Mouse (Mus musculus): ENCODE data around the gene Mphosph9.
"Not testable (repeated sequence)": the region's sequence is repeated elsewhere in the genome, so short reads cannot be mapped to it uniquely, and the experiment has no call there.

The Mphosph9 gene

GRCm38 (mm10) chr5:124342897-124343296 is 15.1 kb upstream of the Mphosph9 start:
- no peak for DNase-seq (ENCODE audit: low read depth, low spot score)

- not testable (repeated sequence) for DNase-seq (ENCODE audit: low read depth, low spot score)
Measured at GRCm38 (mm10) chr5:124341753-124342339, 14.1 kb upstream of the Mphosph9 start.

GRCm38 (mm10) chr5:124338791-124339190 is 11.0 kb upstream of the Mphosph9 start:
- no peak for DNase-seq (ENCODE audit: low read depth, low spot score)

DNA sequence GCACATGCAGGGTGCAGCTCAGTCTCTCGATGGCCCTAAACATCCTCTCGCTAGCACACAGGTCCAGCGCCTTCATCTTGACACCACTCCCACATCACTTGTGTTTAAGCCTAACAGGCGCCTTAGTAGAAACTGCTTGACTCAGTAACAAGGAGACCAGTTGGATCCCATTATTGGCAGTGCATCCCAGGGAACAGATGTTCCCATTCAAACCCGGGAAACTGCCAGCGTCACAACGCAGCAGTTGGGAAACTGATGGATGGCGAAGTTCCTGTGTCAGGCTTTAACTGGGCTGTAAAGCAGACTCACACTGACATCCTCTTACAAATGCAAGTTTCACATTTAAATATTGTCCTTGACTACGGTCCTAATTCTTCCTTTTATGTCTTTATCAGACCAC is 10.1 kb upstream of the Mphosph9 start:
- no peak for DNase-seq (ENCODE audit: low read depth, low spot score)

GRCm38 (mm10) chr5:124337103-124337502 is 9.3 kb upstream of the Mphosph9 start:
- no peak for DNase-seq (ENCODE audit: low read depth, low spot score)

- no peak for DNase-seq (ENCODE audit: low read depth, low spot score)
Measured at GRCm38 (mm10) chr5:124334392-124334791, 6.6 kb upstream of the Mphosph9 start.

- no peak for DNase-seq (ENCODE audit: low read depth, low spot score)
Measured at GRCm38 (mm10) chr5:124330086-124330485, 2.3 kb upstream of the Mphosph9 start.

DNA sequence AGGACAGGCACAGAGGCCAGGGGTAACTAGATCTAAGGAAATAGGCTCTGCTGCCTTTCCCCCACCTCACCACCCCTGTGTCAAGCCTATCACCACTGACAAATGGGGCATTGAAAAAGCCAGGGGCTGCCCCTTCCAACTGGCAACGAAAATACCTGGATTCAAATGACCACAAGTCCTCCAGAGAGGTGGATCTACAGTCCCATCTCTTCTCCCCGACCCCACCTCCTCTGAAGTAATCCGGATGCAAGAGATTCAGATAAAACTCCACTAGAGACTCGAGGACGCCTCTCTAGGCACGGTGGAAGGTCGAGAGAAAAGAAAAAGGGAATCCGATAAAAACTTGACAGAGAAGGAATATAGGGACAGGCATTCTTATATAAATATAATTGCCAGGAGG is 943 bp downstream of the Mphosph9 start:
- DNase-seq (ENCODE audit: low read depth, low spot score): no peak

DNA sequence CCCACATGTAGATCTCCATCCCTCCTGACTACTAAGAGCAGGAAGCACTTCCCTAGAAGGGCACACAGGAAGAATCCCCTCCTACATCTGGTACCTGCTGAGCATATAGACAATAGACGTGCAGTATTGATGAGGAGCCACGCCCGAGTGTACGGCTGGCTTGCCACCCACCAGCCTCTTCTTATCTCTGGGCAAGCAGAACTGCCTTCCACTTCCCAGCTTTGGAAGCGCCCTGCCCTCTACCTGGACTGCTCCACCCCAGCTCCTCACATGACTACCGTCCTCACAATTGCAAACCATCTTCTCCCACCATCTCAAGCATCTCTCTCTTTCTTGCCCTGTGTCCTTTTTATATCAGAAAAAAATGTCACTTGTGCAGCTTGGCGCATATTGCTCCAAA is 10.1 kb downstream of the Mphosph9 start:
- DNase-seq (ENCODE audit: low read depth, low spot score): no peak

DNA sequence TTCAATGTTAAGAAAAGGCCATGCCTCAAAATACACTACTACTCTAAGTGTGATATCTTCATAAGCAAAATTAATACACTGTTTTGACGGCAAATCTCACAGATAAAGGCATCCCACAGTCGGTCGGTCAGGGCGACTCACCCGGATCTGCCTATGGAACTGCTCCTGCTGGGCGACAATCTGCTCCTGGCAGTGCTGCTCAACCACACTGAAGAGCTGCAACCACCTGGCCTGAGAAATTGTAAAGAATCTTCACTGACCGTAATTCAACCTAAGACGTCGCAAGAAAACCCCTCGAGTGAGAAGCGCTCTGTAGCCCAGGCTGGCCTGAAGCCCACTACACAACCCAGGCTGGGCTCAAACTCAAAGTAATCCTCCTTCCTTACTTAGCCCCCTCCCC is 11.8 kb downstream of the Mphosph9 start:
- no peak for DNase-seq (ENCODE audit: low read depth, low spot score)

DNA sequence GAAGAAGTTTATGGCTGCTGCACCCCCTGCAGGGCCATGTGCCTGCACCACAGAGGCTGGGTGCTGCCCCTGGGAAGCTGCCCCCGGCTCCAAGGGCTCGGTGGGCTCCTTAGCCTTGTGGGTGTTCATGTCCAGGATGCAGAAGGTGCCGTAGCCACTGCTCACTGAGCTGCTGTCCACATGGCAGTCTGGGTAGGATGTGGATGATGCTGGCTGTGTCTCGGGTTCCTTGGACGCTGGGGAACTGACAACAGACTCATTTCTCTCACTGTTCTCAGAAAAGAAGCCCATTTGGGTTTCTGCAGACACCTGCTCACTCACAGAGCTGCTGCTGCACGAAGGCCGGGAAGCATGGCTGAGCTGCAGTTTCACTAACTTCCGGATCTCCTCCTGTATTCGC is 12.3 kb downstream of the Mphosph9 start:
- no peak for DNase-seq (ENCODE audit: low read depth, low spot score)

- no peak for DNase-seq (ENCODE audit: low read depth, low spot score)
Measured at GRCm38 (mm10) chr5:124310091-124310490, 17.7 kb downstream of the Mphosph9 start.

DNA sequence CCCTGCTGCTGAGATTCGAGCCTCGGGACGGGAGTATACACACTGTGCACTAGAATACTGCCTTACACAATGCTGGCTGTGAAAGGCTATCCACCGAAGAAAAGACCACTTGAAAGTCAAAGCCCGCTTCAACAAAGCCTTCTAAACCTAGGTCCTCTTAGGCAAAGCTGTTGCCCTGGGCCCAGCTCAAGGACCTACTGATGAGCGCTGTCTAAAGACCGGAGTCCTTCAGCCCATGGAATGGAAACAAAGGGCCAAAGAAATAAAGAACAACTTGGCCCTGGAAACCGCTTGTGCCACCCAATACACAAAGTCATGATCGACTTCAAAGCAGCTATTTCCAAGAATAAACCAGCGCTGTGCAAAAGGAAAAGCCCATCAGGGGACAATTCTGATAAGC is 18.6 kb downstream of the Mphosph9 start:
- no peak for DNase-seq (ENCODE audit: low read depth, low spot score)

- not testable (repeated sequence) for DNase-seq (ENCODE audit: low read depth, low spot score)
Measured at GRCm38 (mm10) chr5:124302853-124303252, 24.9 kb downstream of the Mphosph9 start.

DNA sequence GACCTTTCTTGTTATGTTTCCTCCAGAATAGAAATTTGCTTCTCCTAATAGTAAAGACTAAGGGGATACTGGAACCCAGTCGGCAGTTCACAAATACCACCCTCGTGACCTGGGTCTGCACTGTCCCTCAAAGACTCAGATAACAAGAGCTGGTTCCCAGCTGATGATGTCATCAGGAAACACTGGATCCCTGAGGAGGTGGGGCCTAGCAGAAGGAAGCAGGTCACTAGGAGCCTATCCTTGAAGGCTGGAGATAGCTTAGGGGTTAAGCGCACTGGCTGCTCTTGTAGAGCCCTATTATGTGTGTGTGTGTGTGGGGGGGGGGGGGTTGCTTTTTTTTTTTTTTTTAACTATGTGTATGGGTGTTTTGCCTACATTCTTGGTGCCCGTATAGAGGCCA is 27.6 kb downstream of the Mphosph9 start:
- peak; percentile 28 for DNase-seq (ENCODE audit: low read depth, low spot score)

GRCm38 (mm10) chr5:124299307-124299706 is 28.5 kb downstream of the Mphosph9 start:
- peak; percentile 44 for DNase-seq (ENCODE audit: low read depth, low spot score)

DNA sequence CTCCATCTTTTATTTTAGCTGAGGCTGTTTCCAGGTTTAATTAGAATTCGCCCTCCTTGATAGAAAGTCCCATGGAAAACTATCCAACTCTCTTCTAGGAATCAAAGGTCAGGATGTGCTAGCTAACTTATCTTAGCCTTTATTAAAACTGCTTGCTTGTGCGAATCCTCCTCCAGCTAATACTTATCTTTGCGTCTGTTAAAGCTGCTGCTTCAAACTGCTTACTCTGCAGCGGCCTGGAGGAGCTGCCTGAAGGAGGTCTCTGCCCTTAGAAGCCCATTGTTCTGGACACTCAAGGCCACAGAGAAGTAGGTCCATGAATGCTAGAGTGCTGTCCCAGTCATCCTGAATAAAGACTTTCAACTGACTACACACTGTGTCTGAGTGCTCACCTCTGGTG is 31.3 kb downstream of the Mphosph9 start:
- DNase-seq (ENCODE audit: low read depth, low spot score): no peak

- no peak for DNase-seq (ENCODE audit: low read depth, low spot score)
Measured at GRCm38 (mm10) chr5:124293967-124294366, 33.8 kb downstream of the Mphosph9 start.

- no peak for DNase-seq (ENCODE audit: low read depth, low spot score)
Measured at GRCm38 (mm10) chr5:124290216-124290615, 37.6 kb downstream of the Mphosph9 start.

GRCm38 (mm10) chr5:124287616-124288247 is 40.0 kb downstream of the Mphosph9 start:
- DNase-seq (ENCODE audit: low read depth, low spot score): peak; percentile 25

DNA sequence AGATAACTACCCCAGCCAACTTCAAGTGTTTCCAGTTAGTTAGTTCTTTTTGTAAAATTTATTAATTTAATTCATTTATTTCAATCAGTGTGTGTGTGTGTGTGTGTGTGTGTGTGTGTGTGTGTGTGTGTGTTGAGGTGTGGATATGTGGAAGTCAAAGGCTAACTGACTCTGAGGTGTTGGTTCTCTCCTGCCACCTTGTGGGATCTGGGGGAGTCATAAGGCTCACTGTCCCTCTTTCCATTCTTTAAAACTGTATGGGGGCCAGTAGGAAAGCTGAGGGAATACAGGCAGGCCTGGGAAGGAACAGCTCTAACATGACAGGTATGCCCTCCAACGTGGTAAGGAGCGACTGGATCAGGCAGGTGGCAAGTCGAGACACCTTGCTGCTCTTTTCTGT is 43.4 kb downstream of the Mphosph9 start:
- peak; percentile 35 for DNase-seq (ENCODE audit: low read depth, low spot score)

DNA sequence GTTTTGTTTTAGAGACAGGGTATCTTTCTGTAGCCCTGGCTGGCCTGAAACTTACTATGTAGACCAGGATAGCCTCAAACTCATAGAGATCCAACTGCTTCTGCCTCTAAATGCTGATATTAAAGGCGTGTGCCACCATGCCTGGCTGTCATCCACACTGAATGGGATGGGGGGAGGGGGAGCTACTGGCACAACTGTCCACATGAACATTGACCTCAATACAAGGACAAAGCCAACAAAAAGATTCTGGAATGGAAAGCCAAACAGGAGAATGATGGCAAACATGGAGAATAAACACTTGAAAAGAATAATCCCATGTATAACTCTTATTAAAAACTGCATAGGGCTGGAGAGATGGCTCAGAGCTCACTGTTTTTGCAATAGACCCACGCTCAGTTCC is 44.9 kb downstream of the Mphosph9 start:
- DNase-seq (ENCODE audit: low read depth, low spot score): no peak

DNA sequence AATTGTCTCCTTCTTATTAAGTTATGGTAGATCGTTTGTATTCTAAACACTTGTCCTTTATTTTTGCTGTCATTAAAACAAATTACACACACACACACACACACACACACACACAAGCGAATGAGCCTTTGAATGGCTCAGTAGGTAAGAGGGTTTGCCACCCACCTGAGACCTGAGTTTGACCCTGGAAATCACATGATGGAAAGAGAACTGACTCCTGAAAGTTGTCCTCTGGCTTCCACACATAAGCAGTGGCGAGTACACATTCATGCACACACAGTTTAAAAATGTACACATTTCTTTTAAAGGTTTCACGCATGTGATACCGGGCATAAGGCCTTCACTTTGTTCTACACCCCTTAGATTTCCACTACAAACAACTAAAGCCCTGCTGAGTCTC is 57.5 kb downstream of the Mphosph9 start:
- no peak for DNase-seq (ENCODE audit: low read depth, low spot score)

- DNase-seq (ENCODE audit: low read depth, low spot score): no peak
Measured at GRCm38 (mm10) chr5:124269661-124270060, 58.1 kb downstream of the Mphosph9 start.

Data from ES-CJ7 (cell line).